Mouse (Mus musculus) urinary bladder, postnatal 36 days (tissue): ENCODE data around the gene Lpar1.
"Not testable (repeated sequence)": the region's sequence is repeated elsewhere in the genome, so short reads cannot be mapped to it uniquely, and the experiment has no call there.

ENCODE experiments used
- DNase-seq, 2 experiments: peaks; one replicate each; pipeline ENCODE4 v3.0.0; 2022; ENCODE audit warnings: low spot score in 2 of 2, mixed read lengths in 1 of 2

The Lpar1 gene

DNA sequence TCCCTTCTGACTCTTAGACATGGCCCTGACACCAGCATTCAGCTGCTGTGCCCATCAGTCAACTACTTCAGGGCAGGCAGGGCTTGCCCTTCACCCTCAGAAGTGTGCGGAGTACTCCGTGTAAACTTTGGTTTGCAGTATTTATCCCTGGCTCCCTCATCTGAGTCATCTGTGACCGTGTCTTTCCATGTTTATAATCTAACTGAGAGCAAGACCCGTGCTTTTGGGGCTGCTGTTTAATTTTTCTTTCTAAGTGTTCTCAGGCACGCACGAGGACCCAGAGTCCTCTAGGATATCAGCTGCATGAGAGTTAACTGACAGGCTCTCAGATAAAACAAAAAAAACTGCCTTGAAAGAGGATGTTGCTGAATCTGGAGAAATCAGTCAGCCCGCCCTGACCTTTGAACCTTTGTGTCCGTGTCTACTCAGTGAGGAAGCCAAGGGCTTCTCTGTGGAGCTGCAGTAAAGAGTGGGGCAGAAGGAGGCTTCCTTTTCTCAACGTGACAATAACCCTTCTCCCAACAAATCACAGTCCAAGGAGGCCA lies 7.7 kb downstream of the Lpar1 start:
- DNase-seq, result no peak

DNA sequence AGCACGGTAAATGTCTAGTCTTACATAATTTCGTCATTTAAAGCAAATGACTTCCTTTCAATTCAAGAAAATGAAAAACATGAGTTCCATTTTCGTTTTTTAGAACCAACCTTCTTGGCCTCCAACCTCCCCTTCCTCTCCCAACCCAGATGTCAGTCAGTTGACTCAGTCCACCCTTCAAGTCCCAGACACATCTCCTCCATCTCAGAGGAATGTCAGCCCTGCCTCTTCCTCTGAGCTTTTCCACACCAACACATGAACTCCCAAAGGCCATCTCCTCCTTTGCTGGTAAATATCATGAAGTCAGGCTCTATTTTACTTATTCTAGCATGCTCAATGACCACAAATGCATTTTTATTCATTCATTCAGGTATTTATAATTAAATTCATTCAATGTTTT lies 10.5 kb downstream of the Lpar1 start:
- DNase-seq, result no peak

DNA sequence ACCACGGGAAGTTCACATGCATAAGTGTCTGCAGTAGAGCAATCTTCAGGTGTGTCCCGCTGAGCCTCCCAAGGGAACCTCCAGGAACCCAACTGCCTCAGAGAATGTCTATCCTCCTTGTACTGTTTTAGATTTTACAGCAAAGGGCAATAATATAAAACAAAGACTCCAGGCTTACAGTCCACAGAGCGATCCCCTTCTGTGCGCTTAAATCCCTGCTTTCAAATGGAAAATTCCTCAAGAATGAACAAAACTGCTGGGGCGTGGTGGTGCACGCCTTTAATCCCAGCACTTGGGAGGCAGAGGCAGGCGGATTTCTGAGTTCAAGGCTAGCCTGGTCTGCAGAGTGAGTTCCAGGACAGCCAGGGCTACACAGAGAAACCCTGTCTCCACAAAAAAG lies 11.0 kb downstream of the Lpar1 start:
- not testable (repeated sequence) for DNase-seq

DNA sequence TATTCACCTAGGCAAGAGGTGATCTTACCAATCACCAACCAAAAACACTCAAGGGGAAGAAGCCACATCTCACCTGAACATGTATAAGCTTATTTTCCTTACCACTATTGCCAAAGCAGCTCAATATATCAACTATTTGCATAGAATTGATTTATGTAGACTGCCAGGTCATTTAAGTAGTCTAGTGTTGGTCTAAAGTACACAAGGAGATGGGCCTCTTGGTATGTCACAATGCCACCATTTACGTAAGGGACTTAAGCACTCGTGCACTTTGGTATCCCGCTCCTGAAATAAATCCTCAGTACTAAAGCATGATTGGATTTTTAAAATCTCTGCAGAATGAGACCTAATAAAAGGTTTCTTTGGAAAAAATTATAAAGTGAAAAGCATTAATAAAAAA lies 12.9 kb downstream of the Lpar1 start:
- no peak for DNase-seq

DNA sequence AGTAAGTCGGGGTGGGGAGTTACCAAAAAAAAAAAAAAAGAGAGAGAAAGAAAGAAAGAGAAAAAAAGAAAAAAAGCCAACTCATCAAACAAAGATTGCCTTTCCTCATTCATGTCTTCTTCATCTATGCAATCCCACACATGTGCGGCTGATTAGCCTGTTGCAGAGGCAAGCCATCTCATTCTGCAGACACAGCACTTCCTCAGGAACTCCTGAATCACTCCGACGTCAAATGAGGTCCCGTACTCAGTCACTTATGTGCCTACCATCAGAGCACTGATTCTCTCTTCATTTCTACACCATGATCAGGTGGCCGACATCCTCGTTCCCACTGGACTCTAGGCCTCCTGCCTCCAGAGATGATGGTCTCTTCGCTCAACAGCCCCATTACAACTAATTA lies 13.3 kb downstream of the Lpar1 start:
- DNase-seq, result no peak

DNA sequence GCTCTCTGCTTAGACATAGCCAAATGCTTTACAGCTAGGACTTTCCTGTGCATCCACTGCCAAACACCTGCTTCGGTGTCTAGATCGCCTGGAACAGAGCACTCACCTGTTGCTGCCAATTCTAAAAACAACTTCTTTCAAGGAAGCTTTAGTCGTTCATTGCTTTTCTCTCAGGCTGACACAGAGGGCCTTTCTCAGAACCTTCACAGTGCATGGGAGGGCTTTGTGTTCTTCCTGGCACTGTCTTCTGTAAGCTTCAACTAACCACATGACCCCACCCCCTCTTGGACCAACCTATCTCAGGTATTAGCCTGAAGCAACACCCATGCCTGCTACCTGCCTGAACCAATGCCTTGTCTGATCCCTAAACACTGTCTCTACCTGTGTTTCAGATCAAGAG lies 15.0 kb downstream of the Lpar1 start:
- no peak for DNase-seq

DNA sequence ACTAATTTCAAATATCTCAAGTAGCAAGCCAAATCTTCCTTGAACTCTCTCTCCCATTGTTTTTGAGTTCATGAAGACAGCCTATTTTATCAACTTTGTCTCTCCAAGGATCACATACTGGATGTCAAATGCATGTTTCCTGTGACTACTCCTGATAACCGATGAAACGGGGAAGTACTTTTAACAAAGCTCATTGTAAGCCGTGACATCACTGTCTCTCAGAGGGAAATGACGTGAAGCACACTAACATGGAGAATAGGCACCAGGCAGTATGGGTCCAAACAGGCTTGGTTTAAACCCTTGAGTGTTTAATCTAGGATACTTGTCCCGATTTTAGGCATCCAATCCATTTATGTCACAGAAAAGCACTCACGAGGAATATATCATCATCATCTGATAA lies 17.9 kb downstream of the Lpar1 start:
- no peak for DNase-seq

DNA sequence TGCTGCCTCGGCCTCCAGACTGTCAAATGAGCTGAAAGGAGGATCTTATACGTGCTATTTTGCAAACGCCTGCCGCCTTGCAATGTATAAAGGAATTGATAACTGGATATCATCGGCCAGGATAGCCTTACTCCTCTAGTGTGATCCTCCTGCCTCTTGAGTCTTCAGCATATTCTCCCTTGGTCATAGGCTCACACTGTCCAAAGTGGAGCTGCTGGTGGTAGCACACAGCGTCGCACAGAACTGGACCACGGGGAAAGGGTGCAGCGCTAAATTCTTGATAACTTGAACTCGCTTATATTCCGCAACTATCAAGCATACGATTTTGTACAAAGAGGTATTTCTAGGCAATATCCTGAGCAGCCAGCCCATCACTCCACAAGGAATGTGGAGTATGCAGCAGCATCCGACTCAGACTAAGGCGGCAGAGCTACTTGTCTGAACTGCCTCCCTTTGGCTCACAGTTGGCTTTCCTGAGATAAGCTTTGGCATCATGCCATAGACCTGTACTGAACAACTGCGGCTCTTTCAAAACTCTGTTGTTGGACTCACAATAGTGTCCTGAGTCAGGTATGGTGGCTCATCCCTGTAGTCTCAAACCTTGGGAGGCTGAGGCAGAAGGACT lies 18.9 kb downstream of the Lpar1 start:
- no peak for DNase-seq

DNA sequence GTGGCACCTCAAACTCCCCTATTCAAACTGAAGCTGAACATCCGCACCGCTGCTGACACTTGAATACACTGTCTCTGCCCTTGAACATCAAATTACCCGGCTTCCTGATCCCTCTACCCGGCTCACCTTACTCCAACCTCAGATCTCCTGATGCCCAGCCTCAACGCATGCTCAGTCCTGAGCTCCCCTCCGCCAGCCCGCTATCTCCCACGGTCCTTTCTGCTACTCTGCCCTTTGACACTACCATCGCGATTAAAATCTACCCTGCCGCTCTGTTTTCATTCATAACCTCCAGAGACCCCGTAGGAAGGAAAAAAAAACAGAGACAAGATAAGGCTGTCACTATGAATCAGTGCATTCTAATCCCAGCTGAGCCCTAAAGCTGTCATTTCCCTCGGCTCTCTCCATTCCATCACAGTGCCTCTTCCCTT lies 19.5 kb downstream of the Lpar1 start:
- no peak for DNase-seq

DNA sequence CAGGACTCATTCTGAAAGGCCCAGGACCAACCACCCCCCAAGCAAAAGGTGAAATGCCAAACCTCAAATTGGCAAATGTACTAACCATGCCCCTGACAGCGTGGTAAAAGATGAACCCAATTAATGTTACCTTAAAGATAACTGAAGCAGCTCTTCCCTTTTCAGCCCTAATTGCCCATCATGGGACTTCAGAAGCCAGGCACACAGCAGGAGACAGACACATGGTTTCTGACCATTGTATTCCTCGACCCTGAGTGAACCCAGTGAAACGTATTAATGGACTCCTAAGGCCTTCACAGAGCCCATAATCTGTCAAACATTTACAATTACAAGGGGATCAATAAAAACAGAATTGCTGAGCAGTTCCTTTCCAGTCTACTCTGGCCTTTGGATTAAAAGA lies 20.2 kb downstream of the Lpar1 start:
- DNase-seq, result no peak

DNA sequence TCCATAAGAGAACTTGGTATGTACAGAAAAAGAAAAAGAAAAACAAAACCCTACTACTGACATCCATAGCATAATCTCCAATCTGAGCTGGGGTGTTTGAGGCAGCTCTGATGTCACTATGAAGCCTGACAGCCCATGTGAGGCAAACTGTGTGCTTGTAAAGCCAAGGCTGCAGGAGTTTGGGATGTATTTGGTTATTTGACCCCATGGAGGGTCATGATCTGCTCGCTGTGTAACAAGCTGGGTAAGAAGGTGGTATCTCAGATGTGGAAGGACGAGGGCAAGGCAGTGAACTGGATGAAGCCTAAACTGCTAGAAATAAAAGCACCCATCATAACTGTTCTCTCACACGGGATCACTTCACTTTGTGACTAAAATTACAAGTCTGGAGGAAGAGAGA lies 21.4 kb downstream of the Lpar1 start:
- no peak for DNase-seq

DNA sequence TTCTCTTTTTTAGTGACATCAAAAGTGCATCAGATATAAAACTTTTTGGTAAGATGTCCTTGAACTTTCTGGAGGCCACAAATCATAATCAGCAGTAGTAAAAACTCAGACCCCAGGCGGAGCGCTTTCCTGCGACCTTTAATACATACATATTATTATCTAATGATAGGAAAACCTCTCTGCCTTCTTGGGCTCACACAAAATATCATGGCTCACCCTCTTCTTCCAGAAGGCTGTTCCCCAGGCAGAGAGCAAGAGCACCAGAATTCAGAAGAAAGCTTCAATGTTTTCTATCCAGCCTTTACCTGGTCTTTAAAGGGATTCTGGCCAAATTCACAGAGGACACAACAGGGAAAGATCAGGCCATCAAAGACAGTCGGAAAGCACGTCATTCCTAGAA lies 23.0 kb downstream of the Lpar1 start:
- no peak for DNase-seq

DNA sequence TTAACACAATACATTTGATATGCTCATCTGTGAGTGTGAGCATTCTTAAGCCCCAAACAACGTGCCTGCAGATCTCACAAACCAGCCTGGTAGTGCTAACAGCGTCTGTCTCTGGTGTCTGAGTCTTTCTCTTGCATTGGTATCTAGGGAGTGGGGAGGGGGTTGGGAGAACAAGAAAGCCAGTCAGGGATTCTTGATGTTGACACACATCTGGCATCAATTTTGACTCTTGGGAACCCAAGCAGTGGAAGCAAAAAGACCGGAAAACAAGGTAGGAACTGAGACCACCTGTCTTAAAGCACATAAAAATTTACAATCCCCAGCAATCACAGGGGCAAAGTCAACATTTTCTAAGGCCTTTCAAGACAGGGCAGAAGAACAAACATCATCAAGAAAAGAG lies 23.4 kb downstream of the Lpar1 start:
- no peak for DNase-seq

DNA sequence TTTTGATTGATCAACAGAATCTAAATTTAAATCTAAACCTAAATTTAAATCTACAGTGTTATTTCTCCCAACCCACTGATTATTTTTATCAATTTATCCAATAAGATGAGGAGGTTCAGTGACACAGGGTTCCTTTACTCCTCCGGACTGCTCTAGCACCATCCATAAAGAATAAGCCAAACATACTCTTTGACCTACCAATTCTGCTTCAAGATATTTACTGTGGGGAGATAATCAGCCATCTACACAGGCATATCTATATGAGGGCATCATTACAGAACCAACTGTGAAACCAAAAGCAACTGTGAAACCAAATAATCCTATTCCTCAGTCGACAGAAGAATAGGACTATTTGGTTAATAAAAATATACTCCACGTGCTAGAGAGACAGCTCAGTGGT lies 25.8 kb downstream of the Lpar1 start:
- no peak for DNase-seq

DNA sequence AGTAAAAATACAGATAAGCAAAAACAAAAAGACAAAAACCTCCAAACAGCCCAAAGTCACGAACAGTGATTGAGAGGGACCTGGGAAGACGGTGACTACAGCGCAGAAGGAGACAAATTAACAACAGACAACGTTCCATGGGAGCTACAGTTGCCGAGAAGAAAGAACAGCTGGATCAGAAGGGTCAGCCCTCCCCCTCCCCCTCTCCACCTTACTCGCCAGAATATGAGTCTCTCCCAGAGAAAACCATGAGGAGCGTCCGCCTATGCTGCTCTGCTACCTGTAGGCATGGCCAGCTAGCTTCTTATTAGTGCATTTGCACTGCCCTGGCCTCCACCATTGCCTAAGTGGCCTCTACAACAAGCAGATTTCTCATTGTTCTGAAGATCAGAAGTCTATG lies 32.6 kb downstream of the Lpar1 start:
- no peak for DNase-seq

DNA sequence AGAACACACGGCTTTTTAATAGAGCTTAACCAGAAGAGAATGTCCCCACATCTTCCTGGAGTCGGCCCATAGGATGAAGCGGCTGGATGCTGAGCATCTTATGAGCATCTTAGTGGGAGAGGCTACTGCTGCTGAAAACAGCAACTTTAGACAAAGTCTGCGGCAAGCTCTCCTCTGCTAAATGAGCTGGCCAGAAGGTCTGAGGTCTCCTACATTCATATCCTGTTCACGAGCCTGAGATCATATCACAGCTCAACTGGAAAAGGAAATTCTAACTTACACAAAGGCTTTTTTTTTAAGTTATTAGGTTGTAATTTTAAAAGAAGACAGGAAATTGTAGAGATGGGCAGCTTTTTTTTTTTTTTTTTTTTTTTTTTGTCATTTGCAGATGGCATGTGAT lies 33.2 kb downstream of the Lpar1 start:
- no peak for DNase-seq

DNA sequence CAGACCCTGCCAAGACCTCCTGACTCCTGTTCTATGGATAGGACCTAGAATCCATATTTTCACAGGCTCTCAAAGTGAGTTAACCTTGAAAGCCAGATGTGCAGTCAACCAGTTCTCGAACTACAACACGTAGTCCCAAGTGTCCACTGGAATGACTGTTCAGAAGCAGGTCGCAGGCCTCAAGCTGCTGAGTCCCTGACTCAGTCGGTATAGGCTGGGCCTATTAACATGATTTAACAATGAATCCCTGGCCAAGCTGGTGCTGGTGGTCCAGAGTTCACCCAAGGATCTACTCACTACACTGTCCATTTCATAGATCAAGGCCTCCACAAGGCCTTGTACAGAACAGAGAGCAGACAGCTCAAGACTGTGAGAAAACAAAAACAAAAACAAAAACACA lies 33.8 kb downstream of the Lpar1 start:
- DNase-seq, result no peak

DNA sequence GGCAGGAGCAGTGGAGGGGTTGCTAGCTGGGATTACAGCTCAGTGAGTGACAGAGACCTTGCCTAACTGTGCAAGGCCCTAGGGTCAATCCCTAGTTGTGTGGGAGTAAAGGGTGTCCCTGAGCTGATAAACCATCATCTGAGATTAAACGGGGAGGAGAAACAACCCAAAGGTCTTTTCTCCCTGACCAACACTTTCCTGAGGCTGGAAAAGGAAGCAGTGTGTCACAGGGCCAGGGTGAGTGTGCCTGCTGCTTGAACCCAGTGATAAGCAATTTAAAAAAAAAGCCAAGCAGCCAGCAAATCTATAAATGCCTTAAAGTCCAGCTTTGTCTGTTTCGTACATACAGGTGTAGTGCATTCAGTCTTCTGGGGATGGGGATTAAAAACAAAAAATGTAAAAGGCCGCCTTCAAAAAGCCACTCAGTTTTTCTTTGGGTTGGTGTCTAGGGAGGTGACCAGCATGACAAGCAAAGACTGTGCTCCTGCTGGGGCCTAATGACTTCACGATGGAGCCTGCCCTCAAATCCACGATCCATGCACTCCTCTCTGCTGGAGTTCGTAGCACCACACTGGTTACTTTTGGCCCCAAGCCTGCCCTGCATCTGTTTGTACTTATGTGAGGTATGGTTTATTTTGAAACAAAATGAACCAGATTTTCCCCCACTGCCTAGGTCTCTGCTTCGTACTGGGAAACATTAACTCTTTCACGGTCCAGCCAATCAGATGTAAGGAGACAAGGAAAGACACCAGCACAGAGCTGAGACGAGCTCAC lies 35.3 kb downstream of the Lpar1 start:
- no peak for DNase-seq

DNA sequence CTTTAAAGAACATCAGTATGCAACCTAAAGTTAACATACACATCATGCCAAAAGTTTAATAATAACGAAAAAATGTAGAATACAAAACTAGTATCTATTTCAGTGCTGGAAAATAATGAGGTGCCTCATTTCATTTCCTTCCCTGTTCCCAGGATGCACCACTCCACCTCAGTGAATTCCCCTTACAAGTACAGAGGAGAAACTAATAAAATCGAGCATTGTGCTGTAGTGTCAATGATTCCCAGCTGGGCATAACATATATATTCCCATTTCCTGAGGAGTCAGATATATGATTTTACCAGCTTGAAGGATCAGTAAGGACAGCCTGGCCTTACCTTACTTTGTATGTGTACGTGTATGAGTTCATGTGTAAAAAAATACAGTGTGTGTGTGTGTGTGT lies 36.9 kb downstream of the Lpar1 start:
- DNase-seq, result no peak

DNA sequence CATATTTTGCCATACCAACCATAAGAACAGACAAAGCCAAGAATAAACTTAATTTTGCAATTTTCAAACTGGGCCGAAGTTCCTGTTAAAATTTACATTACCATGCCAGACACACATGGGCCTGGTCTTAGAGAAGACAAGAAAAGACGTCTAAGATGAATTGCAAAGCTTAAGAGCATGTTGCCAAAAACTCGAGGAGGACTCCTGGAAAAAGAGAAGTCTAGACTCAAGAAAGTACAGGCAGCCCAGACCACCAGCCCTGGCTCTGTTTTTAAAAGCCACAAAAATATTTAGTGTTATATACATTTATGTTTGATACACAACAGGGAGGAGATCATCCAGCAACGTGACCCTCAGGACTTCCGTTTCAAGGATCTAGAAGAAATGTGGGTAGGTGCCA lies 37.5 kb downstream of the Lpar1 start:
- no peak for DNase-seq

DNA sequence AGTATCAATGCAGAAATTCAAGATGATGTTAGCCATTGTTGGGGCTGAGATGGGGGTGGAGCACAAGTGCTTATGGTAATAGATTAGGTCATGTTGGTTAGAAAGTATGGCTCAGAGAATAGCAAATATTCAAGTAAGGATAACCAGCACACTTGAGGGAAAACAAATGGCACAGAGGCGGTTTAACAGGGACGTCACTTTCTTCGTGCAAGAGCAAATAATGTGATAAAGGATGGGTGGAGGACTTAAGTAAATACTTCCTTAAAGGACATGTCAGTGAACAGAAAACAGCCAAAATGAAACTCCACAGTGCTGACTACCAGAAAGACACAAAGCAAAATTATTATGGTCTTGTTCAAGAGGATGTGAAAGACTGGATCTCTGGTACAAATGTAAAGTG lies 42.1 kb downstream of the Lpar1 start:
- no peak for DNase-seq

DNA sequence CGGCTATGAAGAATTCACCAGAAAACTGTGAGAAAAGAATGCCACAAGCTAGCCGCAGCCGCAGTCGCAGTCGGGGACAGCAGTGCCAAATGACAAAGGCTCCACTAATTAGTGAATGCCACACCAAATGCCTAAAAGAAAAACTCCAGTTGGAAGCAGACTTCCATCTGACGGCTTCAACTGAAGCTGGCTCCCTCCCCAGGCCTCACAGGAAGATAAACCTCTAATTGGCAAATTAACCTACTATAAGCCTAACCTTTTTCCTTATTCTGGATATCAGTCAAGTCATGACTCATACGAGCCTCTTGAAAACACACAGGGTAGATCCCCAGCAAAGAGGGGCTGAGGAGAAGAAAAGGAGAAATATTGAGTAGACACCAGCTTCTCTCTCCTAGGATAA lies 44.9 kb downstream of the Lpar1 start:
- no peak for DNase-seq

DNA sequence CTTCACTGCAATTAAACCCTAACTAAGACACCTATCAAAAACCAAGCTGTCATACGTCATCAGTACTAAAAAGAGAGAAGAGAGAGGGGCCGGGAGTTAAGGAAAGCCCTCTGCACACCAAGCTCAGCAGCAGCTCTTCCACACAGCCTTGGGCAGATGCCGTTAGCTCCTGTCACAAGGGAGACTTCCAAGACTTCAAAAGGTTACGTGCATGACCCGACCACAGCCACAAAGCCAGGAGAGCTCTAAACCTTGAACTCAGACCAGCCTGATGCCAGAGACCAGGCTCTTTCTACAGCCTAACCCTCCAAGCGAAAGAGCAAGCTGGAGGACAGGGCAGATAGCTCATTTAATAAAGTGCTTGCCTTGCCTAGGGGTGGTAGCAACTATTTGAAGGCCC lies 46.2 kb downstream of the Lpar1 start:
- no peak for DNase-seq
